Mouse (Mus musculus) embryonic fibroblast, embryonic 13.5 days (primary cell): Measurements from ENCODE around the gene Hmmr.

ENCODE experiments used
- CTCF ChIP-seq: IDR thresholded peaks from 2 replicates; pipeline ENCODE4 v1.5.1; 2011; ENCODE audit warnings: mild to moderate bottlenecking, control low read depth, low read length, moderate library complexity, borderline replicate concordance; ENCODE audit not compliant: insufficient read depth
- POLR2A ChIP-seq: IDR thresholded peaks from 2 replicates; pipeline ENCODE4 v1.6.1; 2011; ENCODE audit warnings: low read depth, mild to moderate bottlenecking, control low read depth, low read length, moderate library complexity

GRCm38 (mm10) chr11:40764690-40765089 is 31.5 kb upstream of the Hmmr start:
- TF ChIP-seq CTCF (no peak), POLR2A (no peak)
